Mouse (Mus musculus) ES-Bruce4 (cell line): Measurements from ENCODE around the gene Krt90. TPM values are rescaled to one million over a fixed set of nuclear protein-coding genes. Genes with fewer than 3 reads are reported as not detected.

Source experiments
- H3K27ac ChIP-seq: 2 replicates; pipeline ENCODE4 v1.5.1; 2012; ENCODE audit warnings: low read length, inconsistent platforms; ENCODE audit not compliant: insufficient read depth
- H3K27me3 ChIP-seq: 2 replicates; pipeline ENCODE4 v1.6.1; 2012; ENCODE audit warnings: mild to moderate bottlenecking, low read length, inconsistent platforms; ENCODE audit not compliant: control insufficient read depth, poor library complexity, insufficient read depth, severe bottlenecking
- H3K36me3 ChIP-seq: 2 replicates; pipeline ENCODE4 v1.6.1; 2012; ENCODE audit warnings: inconsistent platforms, mild to moderate bottlenecking, low read length, moderate library complexity; ENCODE audit not compliant: control insufficient read depth, poor library complexity, insufficient read depth, severe bottlenecking
- H3K4me1 ChIP-seq: one replicate; pipeline ENCODE4 v1.8.1; 2011; ENCODE audit warnings: low read length; ENCODE audit not compliant: control insufficient read depth, insufficient read depth
- H3K4me3 ChIP-seq: 2 replicates; pipeline ENCODE4 v1.5.1; 2011; ENCODE audit warnings: low read depth, mild to moderate bottlenecking, low read length
- H3K9ac ChIP-seq: 2 replicates; pipeline ENCODE4 v1.6.1; 2012; ENCODE audit warnings: low read depth, mild to moderate bottlenecking, inconsistent platforms; ENCODE audit not compliant: poor library complexity, severe bottlenecking
- H3K9me3 ChIP-seq: replicated peaks from 2 replicates; pipeline ENCODE4 v1.6.1; 2012; ENCODE audit warnings: mild to moderate bottlenecking, low read length, inconsistent platforms; ENCODE audit not compliant: control insufficient read depth, poor library complexity, insufficient read depth, severe bottlenecking
- CTCF ChIP-seq: IDR thresholded peaks from one replicate; pipeline ENCODE4 v1.8.1; 2011; ENCODE audit warnings: low read depth, low read length
- EP300 ChIP-seq: IDR thresholded peaks from 2 replicates; pipeline ENCODE4 v1.6.1; 2011; ENCODE audit warnings: low read depth, low read length; ENCODE audit not compliant: insufficient read depth
- POLR2A ChIP-seq: IDR thresholded peaks from one replicate; pipeline ENCODE4 v1.8.1; 2011; ENCODE audit warnings: low read length; ENCODE audit not compliant: insufficient read depth
- polyA plus RNA-seq: library from polyadenylated mRNA; stranded (reverse); fragments of >200 nt; gene quantifications from 2 replicates; pipeline ENCODE4 v1.2.4, GENCODE M21; 2011; ENCODE audit warnings: low read depth; ENCODE audit not compliant: missing spikeins, insufficient read depth, insufficient read length

Gene Krt90
- polyA plus RNA-seq, 1 experiment: not detected

DNA sequence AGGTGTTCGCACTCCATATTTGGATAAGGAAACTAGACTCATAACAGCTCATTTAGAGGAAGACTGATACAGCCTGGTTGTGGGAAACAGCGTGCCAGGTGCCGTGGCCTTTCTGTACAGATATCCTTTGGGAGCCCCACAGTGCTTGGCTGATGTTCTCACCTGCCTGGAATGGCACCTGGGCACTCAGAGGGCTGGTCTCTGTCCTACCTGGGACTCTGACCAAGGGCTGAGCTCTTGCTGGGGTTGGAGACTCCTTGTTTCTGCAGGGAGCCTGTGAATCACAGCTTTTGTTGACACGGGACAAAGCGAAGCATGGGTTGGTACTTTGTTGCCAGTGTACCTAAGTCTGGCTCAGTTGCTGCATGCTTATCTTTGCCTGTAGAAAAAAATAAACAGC is 12.8 kb upstream of the Krt90 start:
- Histone ChIP-seq H3K36me3 (no peaks in the 10 kb centered on the region), H3K27ac (no peak overlapping the region), H3K9me3 (no peaks in the 10 kb centered on the region), H3K4me3 (no peak overlapping the region), H3K27me3 (no peaks in the 10 kb centered on the region), H3K9ac (no peak overlapping the region), H3K4me1 (no peaks in the 10 kb centered on the region)
- TF ChIP-seq POLR2A: no peak
- no peak for TF ChIP-seq CTCF
- no peak for TF ChIP-seq EP300

DNA sequence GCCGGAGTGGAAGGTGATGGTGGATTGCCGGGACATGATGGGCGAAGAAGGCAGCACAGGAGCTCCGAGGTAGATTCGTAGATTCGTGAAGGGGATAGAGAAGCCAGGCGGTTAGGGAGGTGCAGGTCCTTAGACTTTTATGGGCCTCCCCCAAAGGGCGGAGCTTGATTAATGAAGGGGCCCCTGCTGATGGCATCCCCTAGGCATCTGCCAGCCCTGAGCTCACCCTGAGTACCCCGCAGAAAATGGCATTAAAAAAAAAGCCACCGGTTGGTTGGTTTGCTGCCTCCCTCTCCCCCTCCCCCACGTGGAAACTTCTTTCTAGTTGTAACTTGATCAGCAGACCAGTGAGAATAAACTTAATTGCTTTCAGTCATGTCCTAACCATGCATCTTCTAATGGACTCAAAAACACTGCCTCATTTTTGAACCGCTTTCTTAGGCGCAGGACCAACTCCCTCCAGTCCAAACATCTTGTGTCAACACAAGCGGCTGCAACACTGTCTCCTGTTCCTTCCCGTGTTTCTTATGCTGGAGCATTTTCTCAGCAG is 11.1 kb upstream of the Krt90 start, which contains the start of gene Krt75:
Gene Krt75, minus strand, starts transcription at position 109 of the 550 bp plus-strand sequence.
- Histone ChIP-seq H3K4me3 (peak within 1 kb of the TSS; percentile 47), H3K27me3 (no peaks in the 10 kb centered on the region), H3K9ac (no peak within 1 kb of the TSS), H3K4me1 (no peaks in the 10 kb centered on the region), H3K36me3 (no peaks in the 10 kb centered on the region), H3K9me3 (no peaks in the 10 kb centered on the region), H3K27ac (no peak within 1 kb of the TSS)
- TF ChIP-seq EP300 (no peak), CTCF (no peak), POLR2A (no peak)

DNA sequence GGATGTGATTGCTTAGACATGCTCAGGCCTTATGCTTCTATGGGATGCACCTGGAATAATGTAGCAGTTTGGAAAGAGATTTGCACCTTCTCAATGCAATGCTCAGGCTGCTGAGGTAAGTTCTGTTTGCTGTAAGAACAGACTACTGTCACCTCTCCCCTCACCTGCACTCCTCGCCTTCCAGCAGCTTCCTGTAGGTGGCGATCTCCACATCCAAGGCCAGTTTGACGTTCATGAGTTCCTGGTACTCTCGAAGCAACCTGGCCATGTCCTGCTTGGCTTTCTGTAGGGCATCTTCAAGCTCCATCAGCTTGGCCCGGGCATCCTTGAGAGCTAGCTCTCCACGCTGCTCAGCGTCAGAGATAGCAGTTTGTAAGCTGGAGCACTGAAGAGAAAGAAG is 5.0 kb upstream of the Krt90 start:
- H3K27ac ChIP-seq: no peak overlapping the region
- TF ChIP-seq EP300 (no peak), CTCF (peak; percentile 74), POLR2A (no peak)
- H3K4me1 ChIP-seq: no peaks in the 10 kb centered on the region
- H3K9ac ChIP-seq: no peak overlapping the region
- H3K9me3 ChIP-seq: no peaks in the 10 kb centered on the region
- H3K36me3 ChIP-seq: no peaks in the 10 kb centered on the region
- no peak overlapping the region for H3K4me3 ChIP-seq
- H3K27me3 ChIP-seq: no peaks in the 10 kb centered on the region

DNA sequence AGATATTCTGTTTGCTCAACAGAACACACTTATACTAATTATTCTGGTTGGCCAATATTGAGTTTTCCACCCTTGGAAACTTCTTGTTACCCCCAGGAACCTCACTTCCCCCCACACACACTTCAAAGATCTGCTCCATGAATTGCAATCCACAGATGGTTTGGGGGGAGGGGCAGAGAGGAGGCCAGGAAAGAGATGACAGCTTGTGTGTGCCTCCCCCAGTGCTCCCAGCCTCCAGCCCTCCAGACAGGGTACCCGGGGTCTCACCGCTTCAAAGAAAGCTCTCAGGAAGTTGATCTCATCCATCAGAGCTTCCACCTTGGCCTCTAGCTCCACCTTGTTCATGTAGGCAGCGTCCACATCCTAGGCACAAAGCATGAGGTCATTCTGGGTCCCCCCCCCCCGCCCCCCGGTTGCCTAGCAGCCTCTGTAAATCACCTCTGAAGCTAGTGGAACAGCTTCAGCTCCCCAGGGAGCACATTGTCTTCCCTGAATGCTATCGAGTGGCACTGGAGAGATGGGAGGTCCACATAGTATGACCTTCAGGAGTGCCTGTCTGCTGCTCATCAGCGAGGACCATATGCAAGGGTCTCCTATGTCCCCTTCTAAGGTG is 4.6 kb downstream of the Krt90 start:
- Histone ChIP-seq H3K4me1 (no peaks in the 10 kb centered on the region), H3K4me3 (no peak overlapping the region), H3K36me3 (no peaks in the 10 kb centered on the region), H3K27ac (no peak overlapping the region), H3K27me3 (no peaks in the 10 kb centered on the region), H3K9me3 (no peaks in the 10 kb centered on the region), H3K9ac (no peak overlapping the region)
- TF ChIP-seq CTCF (no peak), EP300 (no peak), POLR2A (no peak)

DNA sequence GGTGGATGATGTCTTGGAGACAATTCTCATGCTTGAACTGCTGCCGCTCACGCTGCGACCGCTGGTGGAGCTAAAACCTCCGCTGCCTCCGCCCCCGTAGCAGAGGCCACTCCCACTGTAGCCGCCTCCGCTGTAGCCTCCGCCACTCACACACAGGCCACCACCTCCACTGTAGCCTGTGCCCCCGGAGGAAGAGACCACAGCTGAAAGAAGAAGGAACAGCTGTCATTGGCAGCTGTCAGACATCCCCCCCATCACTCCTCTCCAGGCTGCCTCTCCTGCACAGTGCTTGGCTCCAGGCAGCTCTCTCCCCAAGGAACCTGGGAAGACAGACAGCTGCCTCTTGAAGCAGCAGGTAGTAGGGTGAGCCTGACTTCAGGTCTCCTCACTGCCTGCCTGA is 9.6 kb downstream of the Krt90 start:
- no peak overlapping the region for H3K4me3 ChIP-seq

DNA sequence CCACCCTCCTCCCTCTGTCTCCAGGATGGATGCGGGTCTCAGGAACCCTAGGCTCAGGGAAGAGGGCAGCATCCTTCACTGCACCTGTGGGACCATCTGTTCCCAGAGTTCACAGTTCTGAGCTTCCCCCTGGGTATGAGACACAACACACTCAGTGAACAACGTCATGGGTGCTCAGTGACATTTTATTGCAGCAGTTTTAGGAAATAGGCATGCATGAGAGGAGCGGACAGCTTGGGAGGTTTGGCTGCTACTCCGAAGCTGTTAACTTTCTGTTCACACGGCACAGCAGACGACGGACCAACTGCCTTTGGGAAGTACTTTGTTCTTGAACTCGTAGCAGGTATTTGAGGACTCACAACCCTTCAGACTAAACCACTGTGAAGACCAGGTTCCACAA is 10.6 kb downstream of the Krt90 start:
- Histone ChIP-seq H3K4me3 (no peak overlapping the region), H3K36me3 (no peaks in the 10 kb centered on the region), H3K9me3 (no peaks in the 10 kb centered on the region), H3K4me1 (no peaks in the 10 kb centered on the region), H3K27me3 (no peaks in the 10 kb centered on the region), H3K27ac (no peak overlapping the region), H3K9ac (no peak overlapping the region)
- TF ChIP-seq EP300 (no peak), POLR2A (no peak), CTCF (no peak)

More for the DNA sequence above, 9.6 kb downstream of the Krt90 start:
- H3K27me3 ChIP-seq: no peaks in the 10 kb centered on the region
- H3K9me3 ChIP-seq: no peaks in the 10 kb centered on the region
- TF ChIP-seq POLR2A: no peak
- TF ChIP-seq EP300: no peak
- TF ChIP-seq CTCF: no peak
- H3K4me1 ChIP-seq: no peaks in the 10 kb centered on the region
- no peaks in the 10 kb centered on the region for H3K36me3 ChIP-seq
- H3K9ac ChIP-seq: no peak overlapping the region
- H3K27ac ChIP-seq: no peak overlapping the region
